Mouse (Mus musculus) heart, postnatal 14 days (tissue): ENCODE results near the gene Pakap. TPM values are rescaled to one million over a fixed set of nuclear protein-coding genes. Genes with fewer than 3 reads are reported as not detected.

Source experiments
- DNase-seq, 2 experiments: peaks; one replicate each; pipeline ENCODE4 v3.0.0; 2021 to 2022
- intact Hi-C: fragments of 180-260 bp; cut with DNase I; formaldehyde crosslinking; loops from one replicate; pipeline ENCODE4 v1.15.1; 2025
- total RNA-seq, 2 experiments: library from RNA; stranded (reverse); gene quantifications; 2 replicates each; pipeline ENCODE4 v1.2.3; 2021

The Pakap gene
- total RNA-seq, 2 experiments from 2014 or later, result 40.0 to 46.5 TPM

GRCm38 (mm10) chr4:57697918-57698611 lies 130.1 kb downstream of the Pakap start:
- DNase-seq, result no peak
- intact Hi-C loops, result no loop called here

- DNase-seq, result no peak
- intact Hi-C loops, result no loop called here
Measured at GRCm38 (mm10) chr4:57701576-57701975, 133.6 kb downstream of the Pakap start.

GRCm38 (mm10) chr4:57703574-57704470 lies 135.8 kb downstream of the Pakap start:
- DNase-seq, result no peak
- intact Hi-C loops, result no loop called here

- intact Hi-C loops, result no loop called here
- no peak for DNase-seq
Measured at GRCm38 (mm10) chr4:57704575-57704974, 136.6 kb downstream of the Pakap start.

- intact Hi-C loops, result loop anchor here (5.0 kb wide), 1 partner anchor 44 kb away; no protein-coding TSS in a partner anchor
Measured at GRCm38 (mm10) chr4:57715849-57716248, 147.9 kb downstream of the Pakap start.

GRCm38 (mm10) chr4:57716735-57717134 lies 148.8 kb downstream of the Pakap start:
- intact Hi-C loops, result loop anchor here (5.0 kb wide), 1 partner anchor 44 kb away; no protein-coding TSS in a partner anchor
- DNase-seq, result no peak

More at GRCm38 (mm10) chr4:57715849-57716248, 147.9 kb downstream of the Pakap start:
- DNase-seq, result no peak

GRCm38 (mm10) chr4:57717354-57717753 lies 149.4 kb downstream of the Pakap start, which contains the start of gene Akap2:
TSS of gene Akap2 (plus strand) at chr4:57717657.
- intact Hi-C loops, result loop anchor here (5.0 kb wide), 1 partner anchor 45 kb away; no protein-coding TSS in a partner anchor
- DNase-seq, result no peak

GRCm38 (mm10) chr4:57719370-57719769 lies 151.4 kb downstream of the Pakap start:
- DNase-seq, result no peak
- intact Hi-C loops, result loop anchor here (5.0 kb wide), 1 partner anchor 47 kb away; no protein-coding TSS in a partner anchor

- intact Hi-C loops, result no loop called here
- no peak for DNase-seq
Measured at GRCm38 (mm10) chr4:57720869-57721361, 152.9 kb downstream of the Pakap start.

GRCm38 (mm10) chr4:57722296-57722695 lies 154.3 kb downstream of the Pakap start:
- DNase-seq, result no peak
- intact Hi-C loops, result no loop called here

GRCm38 (mm10) chr4:57723659-57724058 lies 155.7 kb downstream of the Pakap start:
- intact Hi-C loops, result no loop called here
- no peak for DNase-seq

GRCm38 (mm10) chr4:57725569-57725968 lies 157.6 kb downstream of the Pakap start:
- intact Hi-C loops, result no loop called here
- DNase-seq, result no peak

- intact Hi-C loops, result no loop called here
- no peak for DNase-seq
Measured at GRCm38 (mm10) chr4:57728611-57729183, 160.7 kb downstream of the Pakap start.

- no peak for DNase-seq
- intact Hi-C loops, result no loop called here
Measured at GRCm38 (mm10) chr4:57730047-57730446, 162.1 kb downstream of the Pakap start.

- DNase-seq, result no peak
- intact Hi-C loops, result no loop called here
Measured at GRCm38 (mm10) chr4:57730801-57731598, 163.0 kb downstream of the Pakap start.

- DNase-seq, result no peak
- intact Hi-C loops, result no loop called here
Measured at GRCm38 (mm10) chr4:57732351-57732750, 164.4 kb downstream of the Pakap start.

- DNase-seq, result peak; percentile 22 to 44
- intact Hi-C loops, result no loop called here
Measured at GRCm38 (mm10) chr4:57733445-57733844, 165.5 kb downstream of the Pakap start.

- intact Hi-C loops, result no loop called here
Measured at GRCm38 (mm10) chr4:57735426-57735825, 167.4 kb downstream of the Pakap start.

GRCm38 (mm10) chr4:57738856-57739552 lies 171.0 kb downstream of the Pakap start:
- intact Hi-C loops, result no loop called here
- DNase-seq, result no peak

More at GRCm38 (mm10) chr4:57735426-57735825, 167.4 kb downstream of the Pakap start:
- no peak for DNase-seq
